Mouse (Mus musculus): ENCODE results near the gene Col5a3.

DNA sequence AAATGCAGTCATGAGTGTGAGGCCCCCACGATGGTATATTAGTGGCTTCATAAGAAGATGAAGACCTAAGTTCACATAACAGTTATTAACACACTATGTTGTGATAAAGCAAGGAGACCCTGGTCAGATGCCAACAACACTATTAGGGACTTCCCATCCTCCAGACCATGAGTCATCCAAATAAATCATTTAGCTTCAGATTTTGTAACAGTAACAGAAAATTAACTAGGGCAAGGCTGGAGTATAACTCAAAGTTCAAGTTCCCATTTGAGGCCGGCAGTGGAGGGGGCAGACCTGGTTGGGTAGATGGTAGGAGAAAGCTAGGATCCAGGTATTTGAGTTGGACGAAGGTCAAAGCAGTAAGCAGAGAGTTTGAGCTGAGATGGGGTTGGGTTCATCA is 33.6 kb downstream of the Col5a3 start:
- TF ChIP-seq CTCF (conservative IDR thresholded peaks at IDR 0.05; ENCODE audit: low read length), result no peak
- no peak for TF ChIP-seq NANOG (IDR thresholded peaks at IDR 0.05; ENCODE audit: borderline replicate concordance, low read length)
